Mouse (Mus musculus) lung, embryonic 16.5 days (tissue): Measurements from ENCODE around the gene Myh14. TPM values are rescaled to one million over a fixed set of nuclear protein-coding genes. Genes with fewer than 3 reads are reported as not detected.
A peak's percentile ranks its signal among the peaks of the same experiment; 100 is the strongest.

Source experiments
- ATAC-seq: fragments of 200-750 bp; cut with Nextera tagmentation; 2 replicates; pipeline ENCODE4 v1.8.0; 2017; ENCODE audit warnings: low read depth, mild to moderate bottlenecking, moderate library complexity
- H3K27ac ChIP-seq: fragments of 300-500 bp; sonication (generic); 2 replicates; pipeline ENCODE4 v1.5.1; 2014; ENCODE audit warnings: mild to moderate bottlenecking, control low read depth, low read length
- H3K27me3 ChIP-seq: fragments of 300-500 bp; sonication (generic); 2 replicates; pipeline ENCODE4 v1.6.1; 2014; ENCODE audit warnings: low read depth, low read length, mixed read lengths; ENCODE audit not compliant: control insufficient read depth, insufficient read depth
- H3K36me3 ChIP-seq: fragments of 300-500 bp; sonication (generic); 2 replicates; pipeline ENCODE4 v1.6.1; 2014; ENCODE audit warnings: low read length; ENCODE audit not compliant: control insufficient read depth, insufficient read depth
- H3K4me1 ChIP-seq: fragments of 300-500 bp; sonication (generic); replicated peaks from 2 replicates; pipeline ENCODE4 v1.6.1; 2014; ENCODE audit warnings: low read length, mixed read lengths; ENCODE audit not compliant: control insufficient read depth, insufficient read depth
- H3K4me2 ChIP-seq: fragments of 300-500 bp; sonication (generic); 2 replicates; pipeline ENCODE4 v1.6.1; 2014; ENCODE audit warnings: low read depth, low read length, control low read depth
- H3K4me3 ChIP-seq: fragments of 300-500 bp; sonication (generic); 2 replicates; pipeline ENCODE4 v1.5.1; 2014; ENCODE audit warnings: mild to moderate bottlenecking, low read length, control low read depth
- H3K9ac ChIP-seq: fragments of 300-500 bp; sonication (generic); 2 replicates; pipeline ENCODE4 v1.6.1; 2014; ENCODE audit warnings: low read length, control low read depth
- H3K9me3 ChIP-seq: fragments of 300-500 bp; sonication (generic); 2 replicates; pipeline ENCODE4 v1.6.1; 2016; ENCODE audit warnings: low read length; ENCODE audit not compliant: control insufficient read depth
- WGBS: fragments of 180-500 bp; shearing (Covaris S2); extraction: QIAGEN DNeasy Blood & Tissue Kit; methylation state at CpG from one replicate; pipeline ENCODE4 v1.1.7; 2014; 5-methylcytosine and 5-hydroxymethylcytosine counted together
- polyA plus RNA-seq: library from polyadenylated mRNA; unstranded; fragments of >200 nt; fragmentation: Nextera tagmentation; extraction: Ambion mirVana; gene quantifications from 2 replicates; pipeline ENCODE4 v1.2.1, GENCODE M21; 2015

Myh14 gene
- polyA plus RNA-seq, 1 experiment from 2014 or later = 38.8 TPM

GRCm38 (mm10) chr7:44572956-44573484 is 97.6 kb downstream of the Myh14 start:
- no peaks in the 10 kb centered on the region for H3K27me3 ChIP-seq
- 0 out of 2 replicates have a peak, but pooled peaks cover 5% of the 10 kb centered on the region for H3K4me1 ChIP-seq
- H3K4me2 ChIP-seq = peak overlapping the region; percentile 37
- H3K36me3 ChIP-seq = no peaks in the 10 kb centered on the region
- H3K27ac ChIP-seq = no peak overlapping the region
- peak overlapping the region; percentile 28; the same call in 1 of the 2 replicates for H3K4me3 ChIP-seq
- H3K9me3 ChIP-seq = no peaks in the 10 kb centered on the region
- ATAC-seq = no peak
- 0 out of 2 replicates have a peak overlapping the region, but pooled peaks have one; percentile 39 for H3K9ac ChIP-seq
- WGBS = 76% methylated on average over 5 of the region's 5 CpGs

- peak within 1 kb of the TSS; percentile 53 for H3K27ac ChIP-seq
- peak within 1 kb of the TSS; percentile 28 for H3K4me3 ChIP-seq
- peak; percentile 76 for ATAC-seq
- 31% methylated on average over 7 of the region's 7 CpGs for WGBS
- peak within 1 kb of the TSS; percentile 39; the same call in 1 of the 2 replicates for H3K9ac ChIP-seq
- no peaks in the 10 kb centered on the region for H3K9me3 ChIP-seq
- H3K4me2 ChIP-seq = peak within 1 kb of the TSS; percentile 37
- no peaks in the 10 kb centered on the region for H3K27me3 ChIP-seq
- H3K4me1 ChIP-seq = 0 out of 2 replicates have a peak, but pooled peaks cover 5% of the 10 kb centered on the region
- H3K36me3 ChIP-seq = no peaks in the 10 kb centered on the region
Measured at GRCm38 (mm10) chr7:44572213-44572701, 98.4 kb downstream of the Myh14 start, which contains the start of gene Napsa. Gene Napsa, plus strand, starts transcription at chr7:44572380.

- ATAC-seq = no peak
- peak overlapping the region; percentile 53; the same call in 1 of the 2 replicates for H3K27ac ChIP-seq
- H3K4me1 ChIP-seq = 0 out of 2 replicates have a peak, but pooled peaks cover 5% of the 10 kb centered on the region
- H3K9me3 ChIP-seq = no peaks in the 10 kb centered on the region
- H3K9ac ChIP-seq = no peak overlapping the region
- 73% methylated on average over 4 of the region's 4 CpGs for WGBS
- no peaks in the 10 kb centered on the region for H3K27me3 ChIP-seq
- H3K4me2 ChIP-seq = no peak overlapping the region
- H3K36me3 ChIP-seq = no peaks in the 10 kb centered on the region
- no peak overlapping the region for H3K4me3 ChIP-seq
Measured at GRCm38 (mm10) chr7:44571811-44572210, 98.8 kb downstream of the Myh14 start.

- 0 out of 2 replicates have a peak, but pooled peaks cover 5% of the 10 kb centered on the region for H3K4me1 ChIP-seq
- H3K4me3 ChIP-seq = no peak overlapping the region
- H3K9ac ChIP-seq = no peak overlapping the region
- no peaks in the 10 kb centered on the region for H3K27me3 ChIP-seq
- H3K27ac ChIP-seq = no peak overlapping the region
- no peaks in the 10 kb centered on the region for H3K9me3 ChIP-seq
- 66% methylated on average over 6 of the region's 6 CpGs for WGBS
- ATAC-seq = no peak
- no peaks in the 10 kb centered on the region for H3K36me3 ChIP-seq
- no peak overlapping the region for H3K4me2 ChIP-seq
Measured at GRCm38 (mm10) chr7:44570989-44571388, 99.7 kb downstream of the Myh14 start.

GRCm38 (mm10) chr7:44568803-44569202 is 101.8 kb downstream of the Myh14 start:
- WGBS = 35% methylated on average over 9 of the region's 9 CpGs
- Histone ChIP-seq H3K9ac (no peak overlapping the region), H3K27ac (no peak overlapping the region), H3K4me3 (no peak overlapping the region), H3K4me2 (no peak overlapping the region), H3K9me3 (no peaks in the 10 kb centered on the region), H3K36me3 (no peaks in the 10 kb centered on the region), H3K4me1 (0 out of 2 replicates have a peak, but pooled peaks cover 5% of the 10 kb centered on the region), H3K27me3 (no peaks in the 10 kb centered on the region)
- ATAC-seq = no peak

GRCm38 (mm10) chr7:44565414-44565813 is 105.2 kb downstream of the Myh14 start:
- Histone ChIP-seq H3K36me3 (no peaks in the 10 kb centered on the region), H3K9ac (no peak overlapping the region), H3K4me1 (0 out of 2 replicates have a peak, but pooled peaks cover 2% of the 10 kb centered on the region), H3K27ac (no peak overlapping the region), H3K9me3 (no peaks in the 10 kb centered on the region), H3K27me3 (no peaks in the 10 kb centered on the region), H3K4me2 (no peak overlapping the region), H3K4me3 (no peak overlapping the region)
- 57% methylated on average over 6 of the region's 6 CpGs for WGBS
- ATAC-seq = no peak

GRCm38 (mm10) chr7:44564486-44564885 is 106.2 kb downstream of the Myh14 start:
- Histone ChIP-seq H3K9me3 (no peaks in the 10 kb centered on the region), H3K36me3 (no peaks in the 10 kb centered on the region), H3K27me3 (no peaks in the 10 kb centered on the region), H3K9ac (no peak overlapping the region), H3K4me2 (no peak overlapping the region), H3K4me3 (no peak overlapping the region), H3K27ac (no peak overlapping the region), H3K4me1 (0 out of 2 replicates have a peak, but pooled peaks cover 2% of the 10 kb centered on the region)
- ATAC-seq = no peak
- 81% methylated on average over 10 of the region's 10 CpGs for WGBS

- H3K4me2 ChIP-seq = no peak overlapping the region
- H3K36me3 ChIP-seq = no peaks in the 10 kb centered on the region
- peak; percentile 51; the same call in 1 of the 2 replicates for ATAC-seq
- WGBS = 32% methylated on average over 8 of the region's 8 CpGs
- no peak overlapping the region for H3K27ac ChIP-seq
- H3K4me1 ChIP-seq = no peaks in the 10 kb centered on the region
- no peaks in the 10 kb centered on the region for H3K27me3 ChIP-seq
- no peak overlapping the region for H3K4me3 ChIP-seq
- H3K9me3 ChIP-seq = no peaks in the 10 kb centered on the region
- H3K9ac ChIP-seq = no peak overlapping the region
Measured at GRCm38 (mm10) chr7:44563284-44563683, 107.4 kb downstream of the Myh14 start.

GRCm38 (mm10) chr7:44560435-44561400 is 109.9 kb downstream of the Myh14 start:
- Histone ChIP-seq H3K4me3 (no peak overlapping the region), H3K9me3 (no peaks in the 10 kb centered on the region), H3K27me3 (no peaks in the 10 kb centered on the region), H3K9ac (no peak overlapping the region), H3K36me3 (no peaks in the 10 kb centered on the region), H3K4me2 (no peak overlapping the region), H3K27ac (no peak overlapping the region), H3K4me1 (no peaks in the 10 kb centered on the region)
- WGBS = 52% methylated on average over 18 of the region's 18 CpGs
- ATAC-seq = peak; percentile 53
